Mouse (Mus musculus): ENCODE data around the gene Pianp. TPM values are rescaled to one million over a fixed set of nuclear protein-coding genes. Genes with fewer than 3 reads are reported as not detected.

The Pianp gene
- 2.5 and 7.7 TPM in 2 replicates for polyA plus RNA-seq (2012; ENCODE audit: insufficient read depth, low replicate concordance)

- peaks cover 94% of the 10 kb centered on the region for H3K27me3 ChIP-seq (replicated peaks)
- H3K9me3 ChIP-seq: no peaks in the 10 kb centered on the region
- H3K4me1 ChIP-seq: peaks cover 67% of the 10 kb centered on the region
- no peaks in the 10 kb centered on the region for H3K36me3 ChIP-seq (replicated peaks; ENCODE audit: low read length)
- H3K4me3 ChIP-seq (replicated peaks): peak within 1 kb of the TSS; percentile 92
- TF ChIP-seq FLI1 (IDR thresholded peaks at IDR 0.05; ENCODE audit: low read length) (no peak), GATA1 (IDR thresholded peaks at IDR 0.05; ENCODE audit: borderline replicate concordance, low read length) (no peak)
Observed at GRCm38 (mm10) chr6:124996551-124997501, at the start of gene Pianp. Pianp (plus strand) TSS chr6:124996694.

DNA sequence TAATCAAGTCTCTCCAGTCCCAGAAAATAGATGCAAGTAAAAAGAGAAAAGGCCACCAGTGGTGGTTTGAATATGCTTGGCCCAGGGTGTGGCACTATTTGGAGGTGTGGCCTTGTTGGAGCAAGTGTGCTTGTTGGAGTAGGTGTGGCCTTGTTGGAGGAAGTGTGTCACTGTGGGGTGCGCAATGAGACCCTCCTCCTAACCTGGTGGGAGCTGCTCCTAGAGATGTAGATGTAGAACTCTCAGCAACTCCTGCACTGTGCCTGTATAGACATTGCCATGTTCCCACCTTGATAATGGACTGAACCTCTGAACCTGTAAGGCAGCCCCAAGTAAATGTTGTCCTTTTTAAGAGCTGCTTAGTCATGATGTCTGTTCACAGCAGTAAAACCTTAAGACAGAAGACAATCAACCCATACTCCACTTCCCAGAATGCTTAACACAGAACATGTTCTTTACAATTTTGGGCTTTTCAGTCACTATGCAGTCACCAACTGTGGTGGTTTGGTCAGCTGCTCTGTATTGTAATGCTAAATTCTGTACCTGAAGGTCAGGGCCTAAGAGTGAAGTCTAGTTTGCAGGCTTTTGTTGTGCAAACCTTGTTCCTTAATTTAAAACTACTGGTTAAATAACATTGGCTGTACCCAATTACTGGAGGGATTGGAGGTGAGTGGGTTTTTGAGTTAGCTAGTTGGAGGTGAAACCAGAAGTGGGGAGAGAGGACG is 42.3 kb upstream of the Pianp start:
- no peak for TF ChIP-seq FLI1 (IDR thresholded peaks at IDR 0.05; ENCODE audit: low read length)
- no peak for TF ChIP-seq GATA1 (IDR thresholded peaks at IDR 0.05; ENCODE audit: borderline replicate concordance, low read length)
- peaks cover 66% of the 10 kb centered on the region for H3K36me3 ChIP-seq (replicated peaks; ENCODE audit: low read length)
- no peak overlapping the region for H3K4me3 ChIP-seq (replicated peaks)
- peaks cover 30% of the 10 kb centered on the region for H3K9me3 ChIP-seq
- no peaks in the 10 kb centered on the region for H3K27me3 ChIP-seq (replicated peaks)
- H3K4me1 ChIP-seq: peaks cover 10% of the 10 kb centered on the region

- H3K4me1 ChIP-seq: peaks cover 12% of the 10 kb centered on the region
- TF ChIP-seq GATA1 (IDR thresholded peaks at IDR 0.05; ENCODE audit: borderline replicate concordance, low read length) (no peak), FLI1 (IDR thresholded peaks at IDR 0.05; ENCODE audit: low read length) (no peak)
- H3K36me3 ChIP-seq (replicated peaks; ENCODE audit: low read length): peaks cover 77% of the 10 kb centered on the region
Observed at GRCm38 (mm10) chr6:124955212-124955611, 41.3 kb upstream of the Pianp start.

DNA sequence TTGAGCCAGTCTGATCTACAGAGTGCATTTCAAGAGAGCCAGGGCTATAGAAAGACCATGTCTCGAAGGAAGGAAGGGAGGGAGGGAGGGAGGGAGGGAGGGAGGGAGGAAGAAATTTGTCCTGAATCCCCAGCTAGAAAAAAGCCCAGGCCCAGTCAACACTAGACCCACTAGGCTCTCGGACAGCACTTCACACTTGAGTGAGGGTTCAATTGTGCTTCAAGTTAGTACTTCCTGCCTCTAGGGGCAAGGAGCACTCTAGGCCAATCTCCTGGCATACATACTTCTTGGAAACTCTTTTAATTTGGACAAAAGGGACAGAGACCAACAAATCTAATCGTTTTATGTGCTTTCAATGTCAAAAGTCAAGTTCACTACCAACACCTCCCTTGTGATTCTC is 38.4 kb upstream of the Pianp start:
- Histone ChIP-seq H3K9me3 (peaks cover 10% of the 10 kb centered on the region), H3K36me3 (replicated peaks; ENCODE audit: low read length) (peaks cover 96% of the 10 kb centered on the region), H3K4me1 (peaks cover 34% of the 10 kb centered on the region), H3K4me3 (replicated peaks) (no peak overlapping the region), H3K27me3 (replicated peaks) (no peaks in the 10 kb centered on the region)
- no peak for TF ChIP-seq GATA1 (IDR thresholded peaks at IDR 0.05; ENCODE audit: borderline replicate concordance, low read length)
- TF ChIP-seq FLI1 (IDR thresholded peaks at IDR 0.05; ENCODE audit: low read length): no peak

More at GRCm38 (mm10) chr6:124955212-124955611, 41.3 kb upstream of the Pianp start:
- Histone ChIP-seq H3K4me3 (replicated peaks) (no peak overlapping the region), H3K27me3 (replicated peaks) (no peaks in the 10 kb centered on the region), H3K9me3 (peaks cover 30% of the 10 kb centered on the region)

- Histone ChIP-seq H3K36me3 (replicated peaks; ENCODE audit: low read length) (peaks cover 85% of the 10 kb centered on the region), H3K27me3 (replicated peaks) (no peaks in the 10 kb centered on the region), H3K4me1 (peaks cover 48% of the 10 kb centered on the region), H3K4me3 (replicated peaks) (peak overlapping the region; percentile 18), H3K9me3 (no peaks in the 10 kb centered on the region)
- TF ChIP-seq FLI1 (IDR thresholded peaks at IDR 0.05; ENCODE audit: low read length) (no peak), GATA1 (IDR thresholded peaks at IDR 0.05; ENCODE audit: borderline replicate concordance, low read length) (no peak)
Observed at GRCm38 (mm10) chr6:124959960-124960359, 36.5 kb upstream of the Pianp start.

- Histone ChIP-seq H3K36me3 (replicated peaks; ENCODE audit: low read length) (peaks cover 74% of the 10 kb centered on the region), H3K4me1 (peaks cover 51% of the 10 kb centered on the region), H3K9me3 (no peaks in the 10 kb centered on the region), H3K27me3 (replicated peaks) (no peaks in the 10 kb centered on the region), H3K4me3 (replicated peaks) (no peak overlapping the region)
- TF ChIP-seq GATA1 (IDR thresholded peaks at IDR 0.05; ENCODE audit: borderline replicate concordance, low read length) (no peak), FLI1 (IDR thresholded peaks at IDR 0.05; ENCODE audit: low read length) (no peak)
Observed at GRCm38 (mm10) chr6:124961021-124961420, 35.5 kb upstream of the Pianp start.

DNA sequence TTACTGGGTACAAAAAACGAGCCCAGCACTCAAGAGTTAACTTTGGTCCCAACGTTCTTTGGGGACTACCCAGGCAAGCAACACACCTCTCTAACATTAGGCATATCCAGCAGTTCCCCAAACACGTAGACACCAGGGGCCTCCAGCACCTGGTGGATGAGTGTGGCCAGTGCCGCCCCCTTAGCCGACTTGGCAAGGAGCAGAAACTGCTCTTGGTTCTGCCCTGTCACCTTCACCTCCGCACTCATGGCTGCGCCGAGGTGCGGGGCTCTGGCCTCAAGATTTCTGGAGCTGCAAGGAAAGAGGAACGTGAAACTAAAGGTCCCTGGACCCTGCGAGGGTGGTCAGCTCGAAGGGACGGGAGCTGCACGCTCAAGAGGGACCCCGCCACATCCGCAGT is 31.9 kb upstream of the Pianp start:
- 0 out of 2 replicates have a peak, but pooled peaks cover 3% of the 10 kb centered on the region for H3K9me3 ChIP-seq
- peak overlapping the region; percentile 96 for H3K4me3 ChIP-seq (replicated peaks)
- TF ChIP-seq FLI1 (IDR thresholded peaks at IDR 0.05; ENCODE audit: low read length) (no peak), GATA1 (IDR thresholded peaks at IDR 0.05; ENCODE audit: borderline replicate concordance, low read length) (no peak)
- no peaks in the 10 kb centered on the region for H3K27me3 ChIP-seq (replicated peaks)
- peaks cover 61% of the 10 kb centered on the region for H3K4me1 ChIP-seq
- H3K36me3 ChIP-seq (replicated peaks; ENCODE audit: low read length): peaks cover 51% of the 10 kb centered on the region

- TF ChIP-seq GATA1 (IDR thresholded peaks at IDR 0.05; ENCODE audit: borderline replicate concordance, low read length) (no peak), FLI1 (IDR thresholded peaks at IDR 0.05; ENCODE audit: low read length) (peak; percentile 98)
- H3K36me3 ChIP-seq (replicated peaks; ENCODE audit: low read length): peaks cover 45% of the 10 kb centered on the region
Observed at GRCm38 (mm10) chr6:124965088-124965719, 31.3 kb upstream of the Pianp start, which contains the start of gene Cops7a. Cops7a (minus strand) TSS chr6:124965538.

GRCm38 (mm10) chr6:124965747-124966146 is 30.7 kb upstream of the Pianp start:
- peaks cover 40% of the 10 kb centered on the region for H3K36me3 ChIP-seq (replicated peaks; ENCODE audit: low read length)

More at GRCm38 (mm10) chr6:124965088-124965719, 31.3 kb upstream of the Pianp start, which contains the start of gene Cops7a:
- Histone ChIP-seq H3K4me3 (replicated peaks) (peak within 1 kb of the TSS; percentile 96), H3K9me3 (0 out of 2 replicates have a peak, but pooled peaks cover 3% of the 10 kb centered on the region), H3K4me1 (peaks cover 61% of the 10 kb centered on the region), H3K27me3 (replicated peaks) (no peaks in the 10 kb centered on the region)

More at GRCm38 (mm10) chr6:124965747-124966146, 30.7 kb upstream of the Pianp start:
- Histone ChIP-seq H3K4me3 (replicated peaks) (peak overlapping the region; percentile 96), H3K9me3 (0 out of 2 replicates have a peak, but pooled peaks cover 3% of the 10 kb centered on the region), H3K27me3 (replicated peaks) (peaks cover 3% of the 10 kb centered on the region), H3K4me1 (peaks cover 60% of the 10 kb centered on the region)
- no peak for TF ChIP-seq FLI1 (IDR thresholded peaks at IDR 0.05; ENCODE audit: low read length)
- no peak for TF ChIP-seq GATA1 (IDR thresholded peaks at IDR 0.05; ENCODE audit: borderline replicate concordance, low read length)
